Mouse (Mus musculus) ES-Bruce4 (cell line): ENCODE measurements at regions not wholly inside any gene's neighbourhood (a gene's known extent, or its start where the extent isn't known, plus 50 kb on each side); places are given as distances from the start of the nearest gene placed in this dataset.

Experiments
- H3K27ac ChIP-seq: 2 replicates; pipeline ENCODE4 v1.5.1; 2012; ENCODE audit warnings: low read length, inconsistent platforms; ENCODE audit not compliant: insufficient read depth
- H3K27me3 ChIP-seq: 2 replicates; pipeline ENCODE4 v1.6.1; 2012; ENCODE audit warnings: mild to moderate bottlenecking, low read length, inconsistent platforms; ENCODE audit not compliant: control insufficient read depth, poor library complexity, insufficient read depth, severe bottlenecking
- H3K36me3 ChIP-seq: 2 replicates; pipeline ENCODE4 v1.6.1; 2012; ENCODE audit warnings: inconsistent platforms, mild to moderate bottlenecking, low read length, moderate library complexity; ENCODE audit not compliant: control insufficient read depth, poor library complexity, insufficient read depth, severe bottlenecking
- H3K4me1 ChIP-seq: one replicate; pipeline ENCODE4 v1.8.1; 2011; ENCODE audit warnings: low read length; ENCODE audit not compliant: control insufficient read depth, insufficient read depth
- H3K4me3 ChIP-seq: 2 replicates; pipeline ENCODE4 v1.5.1; 2011; ENCODE audit warnings: low read depth, mild to moderate bottlenecking, low read length
- H3K9ac ChIP-seq: 2 replicates; pipeline ENCODE4 v1.6.1; 2012; ENCODE audit warnings: low read depth, mild to moderate bottlenecking, inconsistent platforms; ENCODE audit not compliant: poor library complexity, severe bottlenecking
- H3K9me3 ChIP-seq: replicated peaks from 2 replicates; pipeline ENCODE4 v1.6.1; 2012; ENCODE audit warnings: mild to moderate bottlenecking, low read length, inconsistent platforms; ENCODE audit not compliant: control insufficient read depth, poor library complexity, insufficient read depth, severe bottlenecking
- CTCF ChIP-seq: IDR thresholded peaks from one replicate; pipeline ENCODE4 v1.8.1; 2011; ENCODE audit warnings: low read depth, low read length
- EP300 ChIP-seq: IDR thresholded peaks from 2 replicates; pipeline ENCODE4 v1.6.1; 2011; ENCODE audit warnings: low read depth, low read length; ENCODE audit not compliant: insufficient read depth
- POLR2A ChIP-seq: IDR thresholded peaks from one replicate; pipeline ENCODE4 v1.8.1; 2011; ENCODE audit warnings: low read length; ENCODE audit not compliant: insufficient read depth

DNA sequence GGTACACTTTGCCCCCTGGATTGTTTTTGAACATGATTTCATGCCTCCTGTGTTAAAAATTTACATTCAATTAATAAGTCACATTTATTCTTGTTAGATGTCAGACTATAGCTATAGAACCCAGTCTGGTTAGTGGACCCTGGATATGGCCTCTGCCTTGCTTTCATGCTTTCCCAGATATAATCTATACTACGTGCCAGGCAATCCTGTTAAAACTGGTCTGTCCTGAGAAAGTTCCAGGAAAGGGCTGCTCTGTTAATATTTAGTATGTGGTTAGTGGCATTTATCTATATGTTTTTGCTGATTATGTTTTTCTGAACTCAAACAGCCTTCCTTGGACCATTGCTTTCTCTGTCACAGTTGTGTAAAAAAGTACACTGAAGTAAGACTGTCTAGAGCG, 95.8 kb upstream of the Fhl2 start:
- no peak overlapping the region for H3K9ac ChIP-seq
- H3K27ac ChIP-seq = no peak overlapping the region
- no peaks in the 10 kb centered on the region for H3K36me3 ChIP-seq
- H3K27me3 ChIP-seq = no peaks in the 10 kb centered on the region
- TF ChIP-seq CTCF (no peak), EP300 (no peak), POLR2A (no peak)
- no peaks in the 10 kb centered on the region for H3K4me1 ChIP-seq
- H3K4me3 ChIP-seq = no peak overlapping the region
- peaks cover 2% of the 10 kb centered on the region; the same call in 1 of the 2 replicates for H3K9me3 ChIP-seq

DNA sequence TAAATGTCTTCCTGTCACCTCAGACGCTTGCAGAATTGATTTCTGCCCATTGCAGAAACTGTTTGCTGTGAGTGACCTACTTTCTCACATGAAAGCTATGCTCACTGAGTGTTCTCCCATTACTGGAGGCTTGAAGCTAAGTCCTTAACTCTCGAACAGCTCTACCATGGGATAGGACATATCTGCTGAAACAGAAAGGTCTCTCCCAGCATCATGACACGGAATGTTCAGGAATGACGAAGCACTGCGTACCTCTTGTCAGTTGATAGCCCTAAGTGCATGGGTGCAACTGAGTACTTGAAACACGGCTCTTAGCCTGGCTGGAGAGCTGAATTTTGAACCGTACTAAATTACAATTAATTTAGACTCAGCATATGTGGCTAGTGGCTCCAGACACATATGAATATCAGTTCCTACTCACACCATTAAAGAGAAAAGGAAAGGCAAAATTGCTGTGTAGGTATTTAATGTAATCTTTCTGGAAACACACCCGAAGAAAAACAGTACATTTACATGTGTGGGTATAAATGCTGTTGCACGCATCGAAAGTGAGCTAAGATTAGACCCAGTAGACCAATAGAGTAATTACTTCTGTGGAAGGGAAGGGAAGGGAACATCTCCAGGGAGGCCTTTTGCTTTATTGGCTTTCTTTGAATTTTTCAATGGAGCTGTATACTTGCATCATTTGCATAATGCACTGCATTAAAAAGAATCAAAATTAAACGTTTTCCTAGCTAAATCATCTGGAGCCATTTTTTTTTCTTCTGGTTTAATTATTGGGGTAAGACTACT, 97.6 kb upstream of the Fhl2 start:
- Histone ChIP-seq H3K27me3 (no peaks in the 10 kb centered on the region), H3K9ac (no peak overlapping the region), H3K27ac (no peak overlapping the region), H3K4me1 (no peaks in the 10 kb centered on the region), H3K4me3 (no peak overlapping the region), H3K9me3 (no peaks in the 10 kb centered on the region), H3K36me3 (no peaks in the 10 kb centered on the region)
- TF ChIP-seq POLR2A (no peak), CTCF (no peak), EP300 (no peak)

DNA sequence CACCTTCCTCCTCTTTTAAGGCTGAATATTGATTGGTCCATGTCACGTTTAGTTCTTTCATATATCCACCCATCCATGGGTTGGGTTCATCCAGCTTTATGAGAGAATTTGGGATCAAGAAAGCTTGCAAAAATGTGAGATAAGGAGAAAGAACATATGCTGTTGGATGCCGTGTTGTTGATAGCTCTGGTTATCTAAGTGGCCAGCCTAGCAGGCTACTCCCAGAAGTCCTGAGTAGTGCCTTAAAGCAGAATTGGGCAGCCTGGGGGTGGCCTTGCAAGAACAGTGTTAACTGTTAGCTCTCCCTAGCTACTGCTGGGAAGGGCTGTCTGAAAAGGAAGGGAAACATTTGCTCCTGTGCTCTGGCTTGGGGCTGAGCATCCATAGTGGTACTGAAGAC, 100.8 kb upstream of the Fhl2 start:
- no peaks in the 10 kb centered on the region for H3K36me3 ChIP-seq
- no peak overlapping the region for H3K4me3 ChIP-seq
- no peak overlapping the region for H3K27ac ChIP-seq
- H3K9ac ChIP-seq = no peak overlapping the region
- no peaks in the 10 kb centered on the region for H3K27me3 ChIP-seq
- TF ChIP-seq EP300 = no peak
- TF ChIP-seq CTCF = no peak
- no peak for TF ChIP-seq POLR2A
- no peaks in the 10 kb centered on the region for H3K9me3 ChIP-seq
- no peaks in the 10 kb centered on the region for H3K4me1 ChIP-seq

GRCm38 (mm10) chr1:43298746-43299145, 102.0 kb upstream of the Fhl2 start:
- Histone ChIP-seq H3K36me3 (no peaks in the 10 kb centered on the region), H3K27me3 (no peaks in the 10 kb centered on the region), H3K9me3 (no peaks in the 10 kb centered on the region), H3K4me3 (no peak overlapping the region), H3K27ac (no peak overlapping the region), H3K4me1 (no peaks in the 10 kb centered on the region), H3K9ac (no peak overlapping the region)
- TF ChIP-seq EP300 = no peak
- no peak for TF ChIP-seq POLR2A
- no peak for TF ChIP-seq CTCF

GRCm38 (mm10) chr1:43299490-43300302, 102.9 kb upstream of the Fhl2 start:
- H3K27ac ChIP-seq = no peak overlapping the region
- H3K27me3 ChIP-seq = no peaks in the 10 kb centered on the region
- no peak overlapping the region for H3K4me3 ChIP-seq
- no peaks in the 10 kb centered on the region for H3K36me3 ChIP-seq
- 0 out of 2 replicates have a peak, but pooled peaks cover 2% of the 10 kb centered on the region for H3K9me3 ChIP-seq
- H3K9ac ChIP-seq = no peak overlapping the region
- H3K4me1 ChIP-seq = no peaks in the 10 kb centered on the region
- TF ChIP-seq CTCF (no peak), EP300 (no peak), POLR2A (no peak)

DNA sequence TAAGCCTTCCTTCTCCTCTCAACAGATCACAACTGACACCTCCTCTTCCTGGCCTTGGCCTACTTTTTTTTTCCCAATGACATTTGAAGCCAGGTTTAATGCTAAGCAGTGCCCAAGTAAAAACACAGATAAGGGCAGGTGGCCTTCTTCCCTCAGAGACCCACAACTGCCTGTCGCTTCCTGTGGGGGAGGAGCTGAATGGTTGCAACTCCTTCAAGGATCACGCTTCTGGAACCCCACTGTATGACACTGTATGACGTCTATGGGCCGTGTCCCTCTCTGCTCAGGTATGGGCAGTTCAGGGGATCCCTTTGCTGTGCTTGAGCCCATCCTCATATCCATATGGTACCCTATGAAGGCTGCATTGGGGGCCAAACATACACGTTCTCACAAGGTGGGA, 103.9 kb upstream of the Fhl2 start:
- H3K4me1 ChIP-seq = no peaks in the 10 kb centered on the region
- H3K27ac ChIP-seq = no peak overlapping the region
- H3K4me3 ChIP-seq = no peak overlapping the region
- TF ChIP-seq EP300 = no peak
- no peak for TF ChIP-seq POLR2A
- no peak for TF ChIP-seq CTCF
- no peaks in the 10 kb centered on the region for H3K27me3 ChIP-seq
- no peaks in the 10 kb centered on the region for H3K36me3 ChIP-seq
- H3K9ac ChIP-seq = no peak overlapping the region
- H3K9me3 ChIP-seq = 0 out of 2 replicates have a peak, but pooled peaks cover 2% of the 10 kb centered on the region
